Mouse (Mus musculus): Measurements from ENCODE around the gene LTO1. TPM values are rescaled to one million over a fixed set of nuclear protein-coding genes. Genes with fewer than 3 reads are reported as not detected.
A peak's percentile ranks its signal among the peaks of the same experiment; 100 is the strongest.

Gene LTO1
- polyA plus RNA-seq, 1 experiment from 2014 or later = 29.1 TPM

GRCm38 (mm10) chr7:144970997-144971768 is 56.3 kb downstream of the LTO1 start:
- Histone ChIP-seq H3K9ac (ENCODE audit: low read length) (no peak overlapping the region), H3K4me1 (replicated peaks; ENCODE audit: control insufficient read depth, insufficient read depth, low read length) (0 out of 2 replicates have a peak, but pooled peaks cover 2% of the 10 kb centered on the region), H3K27ac (ENCODE audit: low read length) (no peak overlapping the region), H3K36me3 (ENCODE audit: control insufficient read depth, insufficient read depth, low read length) (no peaks in the 10 kb centered on the region), H3K27me3 (ENCODE audit: control insufficient read depth, insufficient read depth, low read depth, low read length) (no peaks in the 10 kb centered on the region), H3K9me3 (ENCODE audit: control insufficient read depth, low read length) (no peaks in the 10 kb centered on the region), H3K4me3 (ENCODE audit: low read length) (no peak overlapping the region), H3K4me2 (ENCODE audit: low read depth, low read length) (no peak overlapping the region)
- peak; percentile 38; the same call in 1 of the 2 replicates for ATAC-seq (ENCODE audit: low read depth)
- 52% methylated on average over 8 of the region's 8 CpGs for WGBS

- ATAC-seq (ENCODE audit: low read depth) = no peak
- Histone ChIP-seq H3K4me1 (replicated peaks; ENCODE audit: control insufficient read depth, insufficient read depth, low read length) (0 out of 2 replicates have a peak, but pooled peaks cover 2% of the 10 kb centered on the region), H3K9ac (ENCODE audit: low read length) (no peak overlapping the region), H3K9me3 (ENCODE audit: control insufficient read depth, low read length) (no peaks in the 10 kb centered on the region), H3K36me3 (ENCODE audit: control insufficient read depth, insufficient read depth, low read length) (no peaks in the 10 kb centered on the region), H3K4me2 (ENCODE audit: low read depth, low read length) (no peak overlapping the region), H3K27me3 (ENCODE audit: control insufficient read depth, insufficient read depth, low read depth, low read length) (no peaks in the 10 kb centered on the region), H3K4me3 (ENCODE audit: low read length) (no peak overlapping the region), H3K27ac (ENCODE audit: low read length) (no peak overlapping the region)
- 35% methylated on average over 2 of the region's 2 CpGs for WGBS
These were observed 56.9 kb downstream of the LTO1 start for GRCm38 (mm10) chr7:144971769-144972168.

GRCm38 (mm10) chr7:144973461-144973860 is 58.6 kb downstream of the LTO1 start:
- ATAC-seq (ENCODE audit: low read depth) = peak; percentile 28; the same call in 1 of the 2 replicates

GRCm38 (mm10) chr7:144977121-144977520 is 62.2 kb downstream of the LTO1 start:
- H3K9ac ChIP-seq (ENCODE audit: low read length) = no peak overlapping the region
- no peak for ATAC-seq (ENCODE audit: low read depth)
- no peaks in the 10 kb centered on the region for H3K9me3 ChIP-seq (ENCODE audit: control insufficient read depth, low read length)
- WGBS = 67% methylated on average over 2 of the region's 2 CpGs
- no peaks in the 10 kb centered on the region for H3K36me3 ChIP-seq (ENCODE audit: control insufficient read depth, insufficient read depth, low read length)
- H3K4me3 ChIP-seq (ENCODE audit: low read length) = no peak overlapping the region
- H3K27ac ChIP-seq (ENCODE audit: low read length) = no peak overlapping the region
- H3K4me2 ChIP-seq (ENCODE audit: low read depth, low read length) = no peak overlapping the region
- peaks cover 5% of the 10 kb centered on the region for H3K4me1 ChIP-seq (replicated peaks; ENCODE audit: control insufficient read depth, insufficient read depth, low read length)
- H3K27me3 ChIP-seq (ENCODE audit: control insufficient read depth, insufficient read depth, low read depth, low read length) = no peaks in the 10 kb centered on the region

More at GRCm38 (mm10) chr7:144973461-144973860, 58.6 kb downstream of the LTO1 start:
- H3K36me3 ChIP-seq (ENCODE audit: control insufficient read depth, insufficient read depth, low read length) = no peaks in the 10 kb centered on the region
- H3K9me3 ChIP-seq (ENCODE audit: control insufficient read depth, low read length) = no peaks in the 10 kb centered on the region
- no peak overlapping the region for H3K4me2 ChIP-seq (ENCODE audit: low read depth, low read length)
- H3K27me3 ChIP-seq (ENCODE audit: control insufficient read depth, insufficient read depth, low read depth, low read length) = no peaks in the 10 kb centered on the region
- 0 out of 2 replicates have a peak, but pooled peaks cover 2% of the 10 kb centered on the region for H3K4me1 ChIP-seq (replicated peaks; ENCODE audit: control insufficient read depth, insufficient read depth, low read length)
- H3K9ac ChIP-seq (ENCODE audit: low read length) = no peak overlapping the region
- no peak overlapping the region for H3K27ac ChIP-seq (ENCODE audit: low read length)
- 47% methylated on average over 8 of the region's 8 CpGs for WGBS
- H3K4me3 ChIP-seq (ENCODE audit: low read length) = no peak overlapping the region

- H3K4me3 ChIP-seq (ENCODE audit: low read length) = no peak overlapping the region
- no peak overlapping the region for H3K4me2 ChIP-seq (ENCODE audit: low read depth, low read length)
- no peaks in the 10 kb centered on the region for H3K27me3 ChIP-seq (ENCODE audit: control insufficient read depth, insufficient read depth, low read depth, low read length)
- H3K27ac ChIP-seq (ENCODE audit: low read length) = 0 out of 2 replicates have a peak overlapping the region, but pooled peaks have one; percentile 19
- WGBS = 37% methylated on average over 5 of the region's 5 CpGs
- no peaks in the 10 kb centered on the region for H3K9me3 ChIP-seq (ENCODE audit: control insufficient read depth, low read length)
- no peak overlapping the region for H3K9ac ChIP-seq (ENCODE audit: low read length)
- H3K4me1 ChIP-seq (replicated peaks; ENCODE audit: control insufficient read depth, insufficient read depth, low read length) = peaks cover 5% of the 10 kb centered on the region
- ATAC-seq (ENCODE audit: low read depth) = peak; percentile 68; the same call in 1 of the 2 replicates
- no peaks in the 10 kb centered on the region for H3K36me3 ChIP-seq (ENCODE audit: control insufficient read depth, insufficient read depth, low read length)
These were observed 64.9 kb downstream of the LTO1 start for GRCm38 (mm10) chr7:144979814-144980213.

Other genes with a start within 250 kb of the LTO1 start
- gene Ano1, start 163.1 kb upstream of the LTO1 start, polyA plus RNA-seq (2015; fragmentation: Nextera tagmentation; extraction: Ambion mirVana) = 111 and 114 TPM in 2 replicates
- gene Fgf3, start 77.0 kb upstream of the LTO1 start, polyA plus RNA-seq (2015; fragmentation: Nextera tagmentation; extraction: Ambion mirVana) = not detected in 2 replicates
- not detected in 2 replicates for gene Fgf4, start 67.7 kb upstream of the LTO1 start, polyA plus RNA-seq (2015; fragmentation: Nextera tagmentation; extraction: Ambion mirVana)
- gene Fgf15, start 18.6 kb upstream of the LTO1 start, polyA plus RNA-seq (2015; fragmentation: Nextera tagmentation; extraction: Ambion mirVana) = not detected in 2 replicates
- 92.5 and 122 TPM in 2 replicates for gene Ccnd1, start 24.8 kb downstream of the LTO1 start, polyA plus RNA-seq (2015; fragmentation: Nextera tagmentation; extraction: Ambion mirVana)

Data from lung, embryonic 16.5 days (tissue).